Mouse (Mus musculus) stomach, embryonic 15.5 days (tissue): Measurements from ENCODE around the gene Fam83e. TPM values are rescaled to one million over a fixed set of nuclear protein-coding genes. Genes with fewer than 3 reads are reported as not detected.

Experiments
- ATAC-seq: fragments of 200-750 bp; cut with Nextera tagmentation; 2 replicates; pipeline ENCODE4 v1.8.0; 2017; ENCODE audit warnings: low read depth, moderate number of reproducible peaks, moderate TSS enrichment; ENCODE audit not compliant: insufficient read depth, low FRiP score
- H3K27ac ChIP-seq: fragments of 300-500 bp; sonication (generic); 2 replicates; pipeline ENCODE4 v1.5.1; 2015; ENCODE audit warnings: mild to moderate bottlenecking, inconsistent platforms
- H3K27me3 ChIP-seq: fragments of 300-500 bp; sonication (generic); replicated peaks from 2 replicates; pipeline ENCODE4 v1.6.1; 2015; ENCODE audit warnings: inconsistent platforms
- H3K36me3 ChIP-seq: fragments of 300-500 bp; sonication (generic); 2 replicates; pipeline ENCODE4 v1.6.1; 2015; ENCODE audit warnings: inconsistent platforms
- H3K4me1 ChIP-seq: fragments of 300-500 bp; sonication (generic); 2 replicates; pipeline ENCODE4 v1.6.1; 2015; ENCODE audit warnings: inconsistent platforms
- H3K4me2 ChIP-seq: fragments of 300-500 bp; sonication (generic); 2 replicates; pipeline ENCODE4 v1.6.1; 2015; ENCODE audit warnings: mild to moderate bottlenecking, inconsistent platforms
- H3K4me3 ChIP-seq: fragments of 300-500 bp; sonication (generic); replicated peaks from 2 replicates; pipeline ENCODE4 v1.5.1; 2015; ENCODE audit warnings: inconsistent platforms
- H3K9ac ChIP-seq: fragments of 300-500 bp; sonication (generic); 2 replicates; pipeline ENCODE4 v1.6.1; 2015; ENCODE audit warnings: inconsistent platforms
- H3K9me3 ChIP-seq: fragments of 300-500 bp; sonication (generic); 2 replicates; pipeline ENCODE4 v1.6.1; 2016; ENCODE audit warnings: inconsistent platforms
- WGBS: fragments of 180-500 bp; shearing (Covaris S2); methylation state at CpG from one replicate; pipeline ENCODE4 v1.1.7; 2015; 5-methylcytosine and 5-hydroxymethylcytosine counted together
- polyA plus RNA-seq: library from polyadenylated mRNA; unstranded; fragments of >200 nt; fragmentation: Nextera tagmentation; extraction: Ambion mirVana; gene quantifications from 2 replicates; pipeline ENCODE4 v1.2.1, GENCODE M21; 2015

Fam83e gene
- polyA plus RNA-seq, 1 experiment from 2014 or later, result 13.3 TPM

- no peaks in the 10 kb centered on the region for H3K9me3 ChIP-seq
- no peaks in the 10 kb centered on the region for H3K27me3 ChIP-seq
- H3K4me3 ChIP-seq, result peak within 1 kb of the TSS; percentile 92
- H3K36me3 ChIP-seq, result peaks cover 29% of the 10 kb centered on the region
- H3K4me1 ChIP-seq, result peaks cover 59% of the 10 kb centered on the region
- H3K27ac ChIP-seq, result peak within 1 kb of the TSS; percentile 94
- peak; percentile 47 for ATAC-seq
- H3K4me2 ChIP-seq, result peak within 1 kb of the TSS; percentile 80
- under 1% methylated on average over 41 of the region's 41 CpGs for WGBS
- peak within 1 kb of the TSS; percentile 96 for H3K9ac ChIP-seq
Observed at GRCm38 (mm10) chr7:45717918-45718297, 3.1 kb upstream of the Fam83e start, which contains the start of gene Sphk2. TSS of gene Sphk2 (minus strand) at chr7:45718002.

- Histone ChIP-seq H3K27me3 (no peaks in the 10 kb centered on the region), H3K27ac (peak overlapping the region; percentile 94), H3K9me3 (no peaks in the 10 kb centered on the region), H3K4me3 (peak overlapping the region; percentile 92), H3K4me1 (peaks cover 55% of the 10 kb centered on the region), H3K4me2 (peak overlapping the region; percentile 80), H3K9ac (peak overlapping the region; percentile 96), H3K36me3 (peaks cover 29% of the 10 kb centered on the region)
- under 1% methylated on average over 20 of the region's 20 CpGs for WGBS
- no peak for ATAC-seq
Observed at GRCm38 (mm10) chr7:45718331-45718730, 2.7 kb upstream of the Fam83e start.

GRCm38 (mm10) chr7:45719180-45719579 lies 1.8 kb upstream of the Fam83e start:
- H3K9me3 ChIP-seq, result no peaks in the 10 kb centered on the region
- H3K9ac ChIP-seq, result peak overlapping the region; percentile 96
- 69% methylated on average over 10 of the region's 10 CpGs for WGBS
- peak overlapping the region; percentile 92 for H3K4me3 ChIP-seq
- H3K27ac ChIP-seq, result peak overlapping the region; percentile 94
- H3K36me3 ChIP-seq, result peaks cover 35% of the 10 kb centered on the region
- no peaks in the 10 kb centered on the region for H3K27me3 ChIP-seq
- peaks cover 47% of the 10 kb centered on the region for H3K4me1 ChIP-seq
- ATAC-seq, result no peak
- peak overlapping the region; percentile 80 for H3K4me2 ChIP-seq

GRCm38 (mm10) chr7:45719738-45720412 lies 1.1 kb upstream of the Fam83e start:
- WGBS, result 80% methylated on average over 16 of the region's 16 CpGs
- Histone ChIP-seq H3K9ac (no peak overlapping the region), H3K27me3 (no peaks in the 10 kb centered on the region), H3K27ac (peak overlapping the region; percentile 94; the same call in 1 of the 2 replicates), H3K36me3 (peaks cover 41% of the 10 kb centered on the region), H3K4me1 (peaks cover 42% of the 10 kb centered on the region), H3K4me3 (peak overlapping the region; percentile 92; the same call in 1 of the 2 replicates), H3K9me3 (no peaks in the 10 kb centered on the region), H3K4me2 (peak overlapping the region; percentile 80; the same call in 1 of the 2 replicates)
- no peak for ATAC-seq

- Histone ChIP-seq H3K4me1 (peaks cover 32% of the 10 kb centered on the region), H3K4me3 (peak overlapping the region; percentile 11), H3K9me3 (no peaks in the 10 kb centered on the region), H3K27ac (peak overlapping the region; percentile 68), H3K36me3 (peaks cover 49% of the 10 kb centered on the region), H3K9ac (no peak overlapping the region), H3K4me2 (peak overlapping the region; percentile 33), H3K27me3 (no peaks in the 10 kb centered on the region)
- WGBS, result 68% methylated on average over 7 of the region's 7 CpGs
- ATAC-seq, result no peak
Observed at GRCm38 (mm10) chr7:45721234-45721571, 191 bp downstream of the Fam83e start.

GRCm38 (mm10) chr7:45721642-45722347 lies 783 bp downstream of the Fam83e start:
- H3K4me2 ChIP-seq, result peak overlapping the region; percentile 33

GRCm38 (mm10) chr7:45722348-45722713 lies 1.3 kb downstream of the Fam83e start:
- H3K4me2 ChIP-seq, result peak overlapping the region; percentile 33
- H3K9ac ChIP-seq, result no peak overlapping the region
- no peaks in the 10 kb centered on the region for H3K9me3 ChIP-seq
- H3K36me3 ChIP-seq, result peaks cover 49% of the 10 kb centered on the region
- no peak for ATAC-seq
- peak overlapping the region; percentile 11; the same call in 1 of the 2 replicates for H3K4me3 ChIP-seq
- H3K27ac ChIP-seq, result peak overlapping the region; percentile 68; the same call in 1 of the 2 replicates
- no peaks in the 10 kb centered on the region for H3K27me3 ChIP-seq
- 71% methylated on average over 13 of the region's 13 CpGs for WGBS
- peaks cover 29% of the 10 kb centered on the region for H3K4me1 ChIP-seq

More at GRCm38 (mm10) chr7:45721642-45722347, 783 bp downstream of the Fam83e start:
- 59% methylated on average over 13 of the region's 13 CpGs for WGBS
- ATAC-seq, result no peak
- Histone ChIP-seq H3K36me3 (peaks cover 49% of the 10 kb centered on the region), H3K9ac (no peak overlapping the region), H3K27me3 (no peaks in the 10 kb centered on the region), H3K4me3 (peak overlapping the region; percentile 11; the same call in 1 of the 2 replicates), H3K4me1 (peaks cover 30% of the 10 kb centered on the region), H3K27ac (peak overlapping the region; percentile 68), H3K9me3 (no peaks in the 10 kb centered on the region)

- no peak for ATAC-seq
- Histone ChIP-seq H3K27me3 (no peaks in the 10 kb centered on the region), H3K36me3 (peaks cover 49% of the 10 kb centered on the region), H3K4me2 (no peak overlapping the region), H3K9me3 (no peaks in the 10 kb centered on the region), H3K4me1 (peaks cover 29% of the 10 kb centered on the region), H3K9ac (no peak overlapping the region), H3K27ac (no peak overlapping the region), H3K4me3 (no peak overlapping the region)
- WGBS, result 86% methylated on average over 4 of the region's 4 CpGs
Observed at GRCm38 (mm10) chr7:45723301-45723700, 2.3 kb downstream of the Fam83e start.

- H3K27me3 ChIP-seq, result no peaks in the 10 kb centered on the region
- no peak for ATAC-seq
- peaks cover 28% of the 10 kb centered on the region for H3K4me1 ChIP-seq
- H3K27ac ChIP-seq, result no peak overlapping the region
- 90% methylated on average over 14 of the region's 14 CpGs for WGBS
- H3K9ac ChIP-seq, result no peak overlapping the region
- no peaks in the 10 kb centered on the region for H3K9me3 ChIP-seq
- H3K4me3 ChIP-seq, result no peak overlapping the region
- no peak overlapping the region for H3K4me2 ChIP-seq
- peaks cover 49% of the 10 kb centered on the region for H3K36me3 ChIP-seq
Observed at GRCm38 (mm10) chr7:45723781-45724180, 2.8 kb downstream of the Fam83e start.

- Histone ChIP-seq H3K9me3 (no peaks in the 10 kb centered on the region), H3K27ac (no peak overlapping the region), H3K9ac (no peak overlapping the region), H3K36me3 (peaks cover 45% of the 10 kb centered on the region), H3K4me3 (no peak overlapping the region), H3K4me2 (no peak overlapping the region), H3K4me1 (peaks cover 20% of the 10 kb centered on the region; the same call in 1 of the 2 replicates), H3K27me3 (no peaks in the 10 kb centered on the region)
- no peak for ATAC-seq
- WGBS, result 90% methylated on average over 9 of the region's 9 CpGs
Observed at GRCm38 (mm10) chr7:45725151-45725550, 4.1 kb downstream of the Fam83e start.

GRCm38 (mm10) chr7:45725713-45726112 lies 4.7 kb downstream of the Fam83e start, which contains the start of gene Spaca4:
TSS of gene Spaca4 (minus strand) at chr7:45725813.
- peaks cover 44% of the 10 kb centered on the region for H3K36me3 ChIP-seq
- 88% methylated on average over 11 of the region's 11 CpGs for WGBS
- H3K4me3 ChIP-seq, result no peak within 1 kb of the TSS
- peaks cover 25% of the 10 kb centered on the region; the same call in 1 of the 2 replicates for H3K4me1 ChIP-seq
- 0 out of 2 replicates have a peak within 1 kb of the TSS, but pooled peaks have one; percentile 65 for H3K27ac ChIP-seq
- H3K9ac ChIP-seq, result no peak within 1 kb of the TSS
- no peaks in the 10 kb centered on the region for H3K9me3 ChIP-seq
- no peak within 1 kb of the TSS for H3K4me2 ChIP-seq
- no peaks in the 10 kb centered on the region for H3K27me3 ChIP-seq
- ATAC-seq, result no peak

- no peak overlapping the region for H3K4me2 ChIP-seq
- H3K27ac ChIP-seq, result 0 out of 2 replicates have a peak overlapping the region, but pooled peaks have one; percentile 65
- H3K36me3 ChIP-seq, result peaks cover 37% of the 10 kb centered on the region
- no peak for ATAC-seq
- WGBS, result 89% methylated on average over 10 of the region's 10 CpGs
- H3K4me3 ChIP-seq, result no peak overlapping the region
- peaks cover 25% of the 10 kb centered on the region for H3K4me1 ChIP-seq
- no peak overlapping the region for H3K9ac ChIP-seq
- H3K9me3 ChIP-seq, result no peaks in the 10 kb centered on the region
- H3K27me3 ChIP-seq, result no peaks in the 10 kb centered on the region
Observed at GRCm38 (mm10) chr7:45726419-45726818, 5.4 kb downstream of the Fam83e start.
